Mouse (Mus musculus) cerebral cortex, adult 2 months (tissue): ENCODE measurements around the gene Prmt7.

Experiments
- WGBS: fragments of 180-500 bp; shearing (Covaris S2); methylation state at CpG from one replicate; pipeline ENCODE4 v1.1.7; 2018; 5-methylcytosine and 5-hydroxymethylcytosine counted together

The Prmt7 gene

DNA sequence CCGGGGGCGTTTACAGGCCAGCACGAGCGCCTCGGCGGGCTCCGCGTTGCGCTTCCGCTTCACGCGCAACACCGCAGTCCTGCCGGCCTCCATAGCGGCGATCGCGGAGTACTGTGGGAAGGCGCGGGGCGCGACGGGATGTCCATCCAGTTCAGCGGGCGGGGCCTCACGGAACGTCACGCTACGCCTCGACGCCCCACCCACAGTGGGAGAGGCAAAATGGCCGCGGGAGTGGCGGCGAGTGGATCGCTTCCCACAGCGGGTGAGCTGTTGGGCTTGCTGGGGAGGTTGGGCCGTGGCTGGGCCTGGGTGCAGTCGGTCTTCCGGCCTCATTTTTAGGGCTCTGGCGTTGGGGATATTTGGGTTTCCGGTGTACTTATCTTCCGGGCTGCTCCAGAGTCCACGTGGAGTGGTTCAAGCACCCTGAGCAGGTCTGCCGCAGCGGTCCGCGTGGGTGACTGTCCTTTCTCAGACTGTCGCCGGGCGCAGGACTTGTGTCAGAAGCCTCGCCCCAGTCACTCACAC lies at the start of gene Prmt7, which contains the start of gene Slc7a6os:
Gene Prmt7, plus strand, starts transcription at position 116 of the 525 bp plus-strand sequence.
Gene Slc7a6os, minus strand, starts transcription at position 115 of the 525 bp plus-strand sequence.
- WGBS: under 1% methylated on average over 52 of the region's 52 CpGs

DNA sequence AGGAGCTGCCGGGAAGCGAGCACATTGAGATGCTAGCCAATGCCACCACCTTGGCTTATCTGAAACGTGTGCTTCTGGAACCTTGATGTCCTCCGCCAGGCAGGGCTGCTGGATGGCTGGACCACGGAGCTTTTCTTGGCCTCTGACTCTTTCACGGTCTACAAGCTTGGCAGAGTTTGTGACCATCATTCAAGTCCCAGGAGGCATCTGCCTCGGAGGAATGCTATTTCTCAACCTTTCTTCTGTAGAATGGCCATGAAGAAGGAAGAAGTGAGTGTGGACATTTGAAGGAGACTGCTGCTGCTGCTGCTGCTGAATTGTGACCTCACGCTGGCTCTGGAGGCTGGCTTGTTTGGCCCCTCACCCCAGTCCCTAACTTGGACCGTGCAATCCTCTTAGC lies 47.5 kb upstream of the Prmt7 start:
- 91% methylated on average over 9 of the region's 9 CpGs for WGBS

DNA sequence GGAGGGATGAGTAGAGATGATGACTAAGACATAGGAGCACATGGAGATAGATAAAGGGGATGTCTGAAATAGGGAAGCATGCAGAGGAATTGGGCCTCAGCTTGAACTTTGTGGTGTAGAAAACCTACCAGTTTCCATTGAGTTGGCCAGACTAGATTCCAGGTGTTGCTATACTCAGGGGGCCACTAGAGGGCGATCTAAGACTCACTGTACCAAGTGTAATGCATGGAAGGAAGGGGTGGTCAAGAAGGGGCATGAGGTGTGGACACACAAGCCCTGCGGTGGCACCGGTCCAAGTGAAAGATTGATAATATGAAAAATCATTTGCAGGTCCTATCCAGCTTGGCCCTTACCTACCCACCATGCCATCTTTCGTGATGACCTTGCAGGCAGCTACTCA lies 45.3 kb upstream of the Prmt7 start:
- 43% methylated on average over 4 of the region's 4 CpGs for WGBS

DNA sequence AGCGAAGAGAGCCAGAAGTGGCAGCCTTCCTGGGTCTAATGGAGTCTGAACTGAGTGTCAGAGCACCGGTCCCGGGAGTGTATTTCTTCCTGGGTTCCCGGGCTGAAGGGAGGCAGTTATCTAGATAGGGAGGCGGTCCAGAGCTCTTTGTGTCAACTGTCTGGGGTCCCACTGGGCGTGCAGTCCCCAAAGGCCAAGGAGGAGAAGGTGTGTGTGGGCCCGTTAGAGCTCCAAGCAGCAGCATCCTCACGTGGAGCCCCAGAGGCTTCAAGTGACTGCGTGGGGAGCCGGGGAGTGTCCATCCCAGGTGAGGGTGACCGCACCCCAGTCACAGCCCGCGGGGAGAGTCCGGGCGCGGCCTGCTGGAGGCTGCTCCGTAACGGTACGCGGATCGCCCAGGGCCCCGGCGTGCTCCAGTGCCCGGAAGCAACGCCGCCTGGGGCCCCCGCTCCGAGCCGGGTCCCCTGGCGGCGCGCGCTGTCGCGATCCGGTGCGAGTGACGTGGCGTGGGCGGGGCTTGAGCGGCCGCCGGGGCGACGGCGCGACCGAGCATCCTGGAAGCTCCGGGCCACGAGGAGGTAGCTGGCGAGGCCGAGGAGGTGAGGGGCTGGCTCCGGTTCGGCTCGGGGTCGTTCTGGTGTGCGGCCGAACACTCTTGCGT lies 42.2 kb upstream of the Prmt7 start, which contains the start of gene Slc7a6:
Gene Slc7a6, plus strand, starts transcription at position 502 of the 661 bp plus-strand sequence.
- under 1% methylated on average over 59 of the region's 59 CpGs for WGBS

DNA sequence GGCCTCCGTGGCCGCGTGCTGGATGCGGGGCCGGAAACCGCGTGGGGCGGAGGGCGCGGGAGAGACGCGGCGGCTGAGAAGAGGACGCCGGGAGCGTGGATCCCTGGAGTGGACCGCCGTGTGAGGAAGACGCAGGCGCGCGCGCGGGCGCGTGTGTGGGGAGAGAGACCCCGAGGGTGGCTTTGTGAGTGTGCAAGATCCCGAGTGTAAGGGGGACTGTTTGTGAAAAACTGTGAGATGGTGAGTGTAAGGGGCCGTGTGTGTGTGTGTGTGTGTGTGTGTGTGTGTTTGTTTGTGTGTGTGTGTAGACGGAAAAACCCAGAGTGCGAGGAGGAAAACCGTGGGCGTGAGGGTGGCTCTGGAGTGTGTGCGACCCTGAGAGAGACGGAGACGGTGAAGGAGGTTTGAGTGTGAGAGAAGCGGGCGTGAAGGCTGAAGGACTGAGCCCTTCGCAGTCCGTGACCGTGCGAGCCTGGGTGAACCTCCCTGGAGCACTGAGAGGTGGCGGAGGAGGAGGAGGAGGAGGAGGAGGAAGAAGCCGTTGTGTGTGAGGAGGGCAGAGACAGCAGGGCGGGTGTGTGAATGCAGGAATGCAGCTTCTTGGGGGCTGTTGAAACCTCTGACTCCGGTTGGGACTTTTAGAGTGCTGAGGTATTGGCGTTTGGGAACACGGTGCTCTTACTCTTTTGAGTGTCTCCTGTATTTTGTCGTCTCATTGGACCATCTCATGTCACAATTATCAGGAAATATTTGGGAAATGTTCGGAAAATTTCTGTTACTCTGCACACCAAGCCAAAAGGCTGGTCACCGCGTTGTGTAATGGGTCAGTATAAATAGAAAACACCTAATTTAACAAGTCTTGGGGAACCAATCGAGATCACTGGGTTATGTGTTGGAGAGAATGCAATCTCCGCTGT lies 41.5 kb upstream of the Prmt7 start:
- WGBS: under 1% methylated on average over 54 of the region's 54 CpGs

DNA sequence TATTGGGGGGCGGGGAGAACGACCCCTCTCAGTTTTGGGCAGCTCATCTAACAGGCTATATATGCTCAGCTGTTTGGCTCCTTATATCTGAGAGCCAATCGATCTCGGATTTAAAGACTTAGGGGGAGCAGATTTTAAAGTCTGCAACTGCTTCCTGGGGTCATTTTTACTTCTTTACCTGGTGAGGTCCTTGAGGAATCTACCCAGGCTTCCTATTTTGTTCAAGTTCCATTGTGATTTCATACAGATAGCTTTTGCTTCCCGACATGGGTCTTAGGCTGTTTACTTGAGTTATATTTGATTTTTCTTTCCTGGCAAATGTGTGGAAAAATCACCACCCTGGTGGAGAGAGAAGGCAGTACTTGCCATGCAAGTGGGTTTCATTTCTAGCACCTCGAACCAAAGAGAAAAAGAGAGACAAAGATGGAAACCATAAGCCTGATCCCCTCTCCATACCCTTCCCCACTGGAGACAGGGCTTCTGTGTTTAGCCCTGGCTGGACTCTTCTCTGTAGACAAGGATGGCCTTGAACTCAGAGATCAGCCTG lies 40.7 kb upstream of the Prmt7 start:
- 12% methylated on average over 6 of the region's 6 CpGs for WGBS

DNA sequence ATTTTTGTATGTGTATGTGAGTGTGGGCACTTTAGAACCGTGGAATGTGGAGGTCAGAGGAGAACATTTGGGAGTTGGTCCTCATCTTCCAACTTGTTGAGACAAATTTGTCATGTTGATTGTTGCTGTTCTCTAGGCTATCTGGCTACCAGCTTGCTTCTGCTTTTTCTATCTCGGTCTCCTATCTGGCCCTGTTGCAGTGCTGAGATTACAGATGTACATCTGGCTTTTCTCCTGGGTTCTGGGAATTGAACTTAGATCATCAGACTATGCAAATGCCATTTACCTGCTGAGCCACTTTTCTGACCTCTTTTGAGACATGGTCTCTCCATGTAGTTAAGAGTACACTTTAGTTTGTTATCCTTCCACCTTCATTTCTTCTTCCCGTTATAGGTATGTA lies 37.2 kb upstream of the Prmt7 start:
- WGBS: 89% methylated on average over 3 of the region's 3 CpGs

DNA sequence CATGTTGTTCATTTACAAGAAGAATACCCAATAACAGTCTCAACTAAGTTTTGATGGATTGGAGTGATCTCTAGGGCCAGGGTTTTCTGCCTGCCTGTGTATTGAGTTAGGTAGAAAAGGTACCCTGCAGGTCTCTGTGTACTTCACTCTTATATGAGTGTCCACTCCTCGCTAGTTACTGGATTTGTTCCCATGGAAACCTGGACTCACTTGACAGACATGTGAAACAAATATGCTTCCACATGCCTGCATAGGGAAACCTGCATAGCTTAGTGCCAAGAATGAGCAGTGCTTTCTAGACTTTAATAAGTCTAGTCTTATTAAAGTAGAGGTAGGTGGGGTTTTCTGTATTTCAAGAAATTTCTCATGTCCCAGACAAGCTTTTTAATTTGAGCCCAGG lies 33.8 kb upstream of the Prmt7 start:
- WGBS: 27% methylated on average over 1 of the region's 1 CpGs

DNA sequence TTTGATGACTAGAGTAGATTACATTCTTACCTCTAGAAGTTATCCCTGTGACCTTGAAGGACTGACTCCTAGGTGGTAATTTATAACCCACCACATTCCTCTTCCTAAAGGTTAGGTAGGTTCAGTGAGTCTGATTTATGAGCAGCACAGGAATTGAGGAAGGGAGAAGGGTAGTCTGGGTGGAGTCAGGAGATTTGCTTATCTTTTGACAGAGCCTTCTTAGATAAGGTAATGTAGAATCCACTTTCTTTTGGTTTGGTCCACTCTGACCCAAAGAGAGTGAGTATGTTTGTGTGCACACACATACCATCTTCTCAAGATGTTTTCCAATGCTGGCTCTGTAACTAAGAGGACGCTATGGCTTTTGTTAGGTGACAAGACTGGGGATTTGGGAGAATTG lies 33.1 kb upstream of the Prmt7 start:
- WGBS: 94% methylated on average over 1 of the region's 1 CpGs

DNA sequence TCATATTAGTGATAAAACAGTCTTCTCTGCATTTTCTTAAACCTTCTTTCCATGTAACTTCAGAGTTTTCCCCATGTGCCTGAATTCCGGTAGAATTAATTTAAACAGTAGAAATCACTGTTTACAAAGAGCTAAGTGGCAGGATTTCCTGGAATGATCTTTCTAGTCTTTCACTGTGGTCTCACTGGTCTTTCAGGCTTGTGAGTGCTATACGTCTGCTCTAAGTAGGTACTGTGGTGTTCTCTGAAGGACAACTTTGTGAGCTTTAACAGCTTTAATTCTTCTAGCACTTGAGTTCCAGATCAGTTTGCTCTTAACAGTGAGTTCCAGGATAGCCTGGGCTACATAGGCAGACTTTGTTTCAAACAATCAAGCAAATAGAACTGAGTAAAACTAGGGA lies 32.3 kb upstream of the Prmt7 start:
- WGBS: 73% methylated on average over 2 of the region's 2 CpGs

DNA sequence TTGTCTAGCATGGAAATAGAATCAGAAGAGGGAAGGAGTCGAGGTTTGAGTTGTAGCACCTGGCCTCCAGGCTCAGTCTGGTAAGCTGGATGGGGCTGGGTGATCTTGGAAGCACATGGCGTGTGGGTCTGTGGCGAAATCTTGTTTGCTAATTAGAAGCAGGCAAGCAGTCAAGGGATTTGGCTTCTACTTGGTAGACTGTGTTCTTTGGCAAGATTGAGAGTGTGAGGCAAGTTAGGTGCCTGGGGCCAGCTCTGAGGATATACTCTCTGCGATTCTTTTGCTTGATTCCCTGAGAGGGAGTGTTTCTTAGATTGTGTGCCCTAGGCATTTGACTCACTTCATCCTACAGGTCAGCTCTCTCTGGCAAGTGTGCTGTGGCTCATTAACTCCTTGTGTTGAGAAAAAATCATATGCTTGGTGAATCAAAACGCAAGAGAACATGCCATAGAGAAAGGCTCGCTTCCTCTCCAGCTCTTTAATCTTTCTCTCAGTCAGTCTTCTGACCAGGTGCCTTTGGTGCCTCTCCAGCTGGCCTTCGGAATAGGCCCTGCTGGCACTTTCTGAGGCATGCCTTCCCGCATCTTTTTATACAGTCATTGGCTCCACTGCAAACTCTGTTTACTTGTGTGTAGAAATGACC lies 25.0 kb upstream of the Prmt7 start:
- 46% methylated on average over 8 of the region's 8 CpGs for WGBS

DNA sequence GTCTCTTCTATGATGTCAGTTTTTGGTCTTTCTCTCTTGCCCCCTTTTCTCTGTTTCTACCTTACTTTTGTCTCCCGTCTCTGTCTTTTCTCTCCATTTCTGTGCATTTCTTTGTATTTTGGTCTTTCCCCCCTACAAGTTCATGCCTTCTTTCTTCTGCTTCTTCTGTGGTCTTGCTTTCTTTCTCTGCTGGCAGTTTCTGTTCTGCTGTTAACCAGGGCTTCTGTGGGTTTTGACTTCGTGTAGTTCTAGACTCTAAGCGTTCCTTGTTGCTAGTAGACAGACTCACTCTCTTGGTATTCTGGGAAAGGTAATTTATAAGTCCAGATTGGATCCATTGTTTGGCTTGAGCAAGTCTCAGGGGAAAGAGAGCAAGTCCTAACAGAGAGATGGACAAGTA lies 24.3 kb upstream of the Prmt7 start:
- 86% methylated on average over 3 of the region's 3 CpGs for WGBS

DNA sequence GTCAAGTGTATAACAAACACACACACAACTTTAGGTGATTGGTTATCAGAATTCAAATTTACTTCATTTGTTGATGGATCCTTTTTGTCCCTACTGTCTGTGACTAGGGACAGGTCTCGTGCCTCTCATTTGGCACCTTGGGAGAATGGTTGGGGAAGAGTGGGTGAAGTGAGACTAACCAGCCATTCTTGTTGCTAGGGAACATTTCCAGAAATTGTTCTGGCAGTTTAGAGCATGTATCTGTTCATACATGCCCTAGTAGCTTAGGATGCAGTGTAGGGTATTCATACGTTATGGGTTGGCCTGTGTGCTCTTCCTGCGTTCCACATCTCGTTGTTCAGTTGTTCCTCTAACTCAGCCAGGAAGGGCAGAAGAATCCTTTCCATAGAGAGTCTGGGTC lies 21.6 kb upstream of the Prmt7 start:
- 61% methylated on average over 4 of the region's 4 CpGs for WGBS

DNA sequence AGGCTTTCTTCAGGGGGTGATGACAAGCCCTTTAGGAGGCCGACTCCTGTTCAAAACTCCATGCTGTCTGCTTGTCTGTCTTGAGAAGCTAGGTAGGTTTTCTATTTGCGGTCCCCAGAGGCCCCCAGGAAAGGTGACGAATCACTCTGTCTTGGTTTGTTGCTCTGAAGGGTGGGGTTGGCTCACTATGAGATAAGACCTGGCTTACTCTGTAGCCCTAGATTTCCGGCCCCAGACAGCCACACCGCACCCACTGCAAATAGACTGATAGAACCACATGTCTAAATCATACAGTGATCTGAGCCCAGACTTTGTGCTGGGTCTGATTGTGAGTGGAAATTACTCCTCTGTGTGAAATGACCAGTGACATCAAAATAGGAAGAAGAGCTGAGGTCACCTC lies 19.1 kb upstream of the Prmt7 start:
- WGBS: 93% methylated on average over 5 of the region's 5 CpGs

DNA sequence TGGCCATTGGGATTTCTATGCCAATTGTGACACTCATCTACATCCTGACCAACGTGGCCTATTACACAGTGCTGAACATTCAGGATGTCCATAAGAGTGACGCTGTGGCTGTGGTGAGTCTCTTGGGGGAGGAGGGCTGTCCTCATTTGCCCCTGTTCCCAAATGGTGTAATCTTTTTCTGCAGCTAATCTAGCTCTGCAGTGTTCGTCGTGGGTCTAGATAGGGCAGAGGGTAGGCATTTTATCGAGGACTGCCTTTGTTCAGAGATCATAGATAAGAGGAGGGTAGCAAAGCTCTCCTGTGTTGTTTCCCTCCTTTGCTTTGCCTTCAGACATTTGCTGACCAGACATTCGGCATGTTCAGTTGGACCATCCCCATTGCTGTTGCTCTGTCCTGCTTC lies 17.6 kb upstream of the Prmt7 start:
- 74% methylated on average over 6 of the region's 6 CpGs for WGBS

DNA sequence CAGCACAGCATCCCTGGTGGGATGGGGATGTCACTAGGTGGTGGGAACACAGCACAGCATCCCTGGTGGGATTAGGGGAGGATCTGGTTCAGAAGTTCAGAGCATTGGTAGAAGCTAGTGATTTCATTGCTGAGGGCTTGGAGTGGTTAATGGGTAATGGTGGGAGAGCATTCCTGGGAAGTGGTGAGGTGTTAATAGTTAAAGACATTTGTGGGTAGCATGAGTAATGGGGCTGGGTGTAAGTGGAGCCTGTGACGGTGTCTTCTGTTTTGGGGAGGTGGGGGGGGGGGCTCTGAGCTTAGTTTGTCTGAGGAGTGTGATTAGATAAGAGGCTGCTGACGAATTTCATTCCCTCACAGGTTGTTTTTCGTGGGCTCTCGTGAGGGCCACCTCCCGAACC lies 16.7 kb upstream of the Prmt7 start:
- 67% methylated on average over 5 of the region's 5 CpGs for WGBS

DNA sequence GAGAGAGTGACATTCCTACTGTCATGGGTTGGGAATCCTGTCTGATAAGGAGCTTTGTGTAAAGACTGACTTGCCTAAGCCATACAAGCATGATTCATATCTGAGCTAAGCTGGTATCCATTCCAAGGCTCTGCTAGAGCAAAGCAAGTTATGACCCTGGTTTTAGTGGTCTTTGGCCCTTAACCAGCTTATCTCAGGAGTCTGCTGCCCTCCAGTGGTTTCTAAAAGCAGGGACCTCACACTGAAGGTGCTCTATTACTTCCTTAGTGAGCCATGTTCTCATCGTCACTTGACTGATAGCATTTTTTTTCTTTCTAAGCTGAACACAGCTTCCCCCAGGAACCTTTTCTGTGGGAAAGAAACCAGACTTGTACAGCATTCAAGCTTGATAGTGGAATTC lies 12.0 kb upstream of the Prmt7 start:
- 9% methylated on average over 1 of the region's 1 CpGs for WGBS

DNA sequence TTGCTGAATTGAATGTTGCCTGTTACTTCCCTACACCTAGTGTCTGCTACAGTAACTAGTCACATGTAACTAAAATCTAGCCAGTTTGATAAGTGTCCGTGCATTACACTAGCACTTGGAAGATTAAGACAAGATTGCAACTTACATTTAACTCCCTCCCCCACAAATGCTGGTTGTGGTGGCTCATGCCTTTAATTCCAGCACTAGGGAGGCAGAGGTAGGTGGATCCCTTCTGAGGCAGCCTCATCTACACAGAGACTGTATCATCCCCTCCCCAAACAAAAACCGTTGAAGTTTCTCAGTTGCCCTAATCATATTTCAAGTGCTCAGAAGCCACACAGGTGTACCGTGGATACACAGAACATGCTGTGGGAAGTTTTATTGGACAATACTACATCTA lies 11.1 kb upstream of the Prmt7 start:
- 43% methylated on average over 3 of the region's 3 CpGs for WGBS

DNA sequence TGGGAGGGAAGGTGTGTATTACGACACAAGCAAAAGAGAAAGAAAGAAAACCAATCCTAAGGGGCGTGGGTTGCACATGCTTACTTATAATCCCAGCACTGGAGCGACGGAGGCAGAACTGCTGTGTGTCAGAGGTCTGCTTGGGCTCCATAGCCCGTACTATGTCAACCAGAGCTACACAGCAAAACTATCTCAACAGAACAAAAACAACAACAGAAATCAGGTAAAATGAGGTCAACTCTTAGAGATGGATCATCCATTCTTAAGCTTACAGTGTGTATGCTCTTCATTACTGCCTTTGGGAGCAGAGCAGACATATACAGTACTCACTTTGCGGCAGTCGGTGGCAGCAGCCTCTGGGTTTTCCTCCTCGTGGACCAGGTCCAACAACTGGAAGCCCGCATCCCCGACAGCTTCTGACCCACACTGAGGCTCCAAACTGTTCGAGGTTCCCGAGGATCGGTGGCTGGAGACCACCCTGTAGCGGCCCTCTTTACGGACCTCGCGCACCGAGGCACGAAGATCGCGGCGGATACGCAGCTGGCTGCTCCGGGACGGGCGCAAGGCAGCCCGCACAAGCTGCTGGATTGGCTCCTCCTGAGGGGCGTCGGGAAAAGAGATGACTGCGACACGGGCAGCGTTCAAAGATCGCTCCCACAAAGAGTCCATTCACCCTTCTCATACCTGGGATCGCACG lies 553 bp upstream of the Prmt7 start:
- WGBS: under 1% methylated on average over 35 of the region's 35 CpGs

DNA sequence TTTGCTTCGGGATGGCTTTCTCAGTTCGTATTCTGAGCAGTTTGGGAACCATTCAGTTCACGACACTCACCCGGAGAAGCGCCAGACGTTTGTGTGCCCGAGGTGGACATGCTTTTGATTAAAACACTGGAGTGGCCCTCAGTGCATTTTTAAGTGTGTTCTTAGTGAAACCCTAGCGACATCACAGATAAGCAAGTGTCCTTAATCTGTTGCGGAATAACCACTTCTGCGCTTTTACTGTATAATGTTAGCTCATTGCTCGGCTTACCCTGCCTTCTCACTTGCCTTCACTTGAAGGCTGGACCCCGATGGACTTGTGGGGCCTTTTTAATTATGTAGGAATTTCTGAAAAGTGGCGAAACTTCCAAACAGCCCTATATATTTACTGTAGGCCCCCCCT lies 685 bp downstream of the Prmt7 start:
- WGBS: 3% methylated on average over 13 of the region's 13 CpGs

DNA sequence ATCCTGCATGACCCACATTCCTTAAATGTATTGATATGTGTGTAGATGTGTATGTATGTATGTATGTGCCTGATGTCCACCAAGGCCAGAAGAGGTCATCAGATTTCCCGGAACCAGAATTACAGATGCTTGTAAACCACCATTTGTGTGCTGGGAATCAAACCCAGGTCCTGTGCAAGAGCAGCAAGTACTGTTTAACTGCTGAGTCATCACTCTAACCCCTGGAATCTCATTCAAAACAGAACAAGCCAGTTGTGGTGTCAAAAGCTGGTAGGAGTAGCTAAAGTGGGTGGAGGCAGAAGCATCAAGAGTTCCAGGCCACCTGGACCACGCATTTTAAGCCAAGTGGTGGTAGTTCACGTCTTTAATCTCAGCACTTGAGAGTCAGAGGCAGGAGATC lies 3.2 kb downstream of the Prmt7 start:
- WGBS: 89% methylated on average over 3 of the region's 3 CpGs
